Mouse (Mus musculus) limb, embryonic 10.5 days (tissue): ENCODE measurements at regions not wholly inside any gene's neighbourhood (a gene's known extent, or its start where the extent isn't known, plus 50 kb on each side); places are given as distances from the start of the nearest gene placed in this dataset.
"Not testable (repeated sequence)": the region's sequence is repeated elsewhere in the genome, so short reads cannot be mapped to it uniquely, and the experiment has no call there.

Source experiments
- DNase-seq: peaks from one replicate; pipeline ENCODE4 v3.0.0-alpha.2; 2017; ENCODE audit warnings: low spot score
- H3K27ac ChIP-seq: fragments of 300-500 bp; sonication (generic); 2 replicates; pipeline ENCODE4 v1.5.1; 2016; ENCODE audit warnings: mild to moderate bottlenecking
- H3K27me3 ChIP-seq: fragments of 300-500 bp; sonication (generic); 2 replicates; pipeline ENCODE4 v1.6.1; 2016; ENCODE audit warnings: low read depth, mild to moderate bottlenecking; ENCODE audit not compliant: poor library complexity, severe bottlenecking
- H3K36me3 ChIP-seq: fragments of 300-500 bp; sonication (generic); 2 replicates; pipeline ENCODE4 v1.6.1; 2016; ENCODE audit warnings: mild to moderate bottlenecking, moderate library complexity
- H3K4me1 ChIP-seq: fragments of 300-500 bp; sonication (generic); 2 replicates; pipeline ENCODE4 v1.6.1; 2016
- H3K4me3 ChIP-seq: fragments of 300-500 bp; sonication (generic); 2 replicates; pipeline ENCODE4 v1.5.1; 2016; ENCODE audit warnings: mild to moderate bottlenecking, moderate library complexity
- H3K9me3 ChIP-seq: fragments of 300-500 bp; sonication (generic); replicated peaks from 2 replicates; pipeline ENCODE4 v1.6.1; 2016; ENCODE audit warnings: mild to moderate bottlenecking
- WGBS: fragments of 180-500 bp; shearing (Covaris S2); methylation state at CpG from one replicate; pipeline ENCODE4 v1.1.7; 2016; 5-methylcytosine and 5-hydroxymethylcytosine counted together

DNA sequence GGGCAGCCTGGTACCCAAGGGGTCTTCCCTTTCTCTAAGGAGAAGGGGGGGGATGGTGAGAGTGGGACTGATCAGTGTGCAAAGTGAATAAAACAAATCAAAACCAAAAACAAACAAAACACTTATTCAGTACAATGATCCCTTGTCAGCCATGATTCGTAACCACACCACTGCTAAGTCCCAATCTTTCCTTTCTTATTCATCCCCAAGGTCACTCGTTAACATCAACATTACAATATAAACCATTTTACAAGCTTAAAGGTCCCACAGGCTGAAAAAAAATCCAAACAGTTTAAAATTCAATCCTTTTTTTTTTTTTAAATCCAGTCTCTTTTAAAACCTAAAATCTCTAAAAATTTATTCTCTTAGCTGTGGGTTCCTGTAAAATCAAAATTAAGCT is 287.1 kb upstream of the Tgfbr2 start:
- WGBS = 95% methylated on average over 2 of the region's 2 CpGs
- Histone ChIP-seq H3K27me3 (no peaks in the 10 kb centered on the region), H3K36me3 (no peaks in the 10 kb centered on the region), H3K4me3 (no peak overlapping the region), H3K4me1 (0 out of 2 replicates have a peak, but pooled peaks cover under 1% of the 10 kb centered on the region), H3K27ac (no peak overlapping the region), H3K9me3 (no peaks in the 10 kb centered on the region)
- no peak for DNase-seq

DNA sequence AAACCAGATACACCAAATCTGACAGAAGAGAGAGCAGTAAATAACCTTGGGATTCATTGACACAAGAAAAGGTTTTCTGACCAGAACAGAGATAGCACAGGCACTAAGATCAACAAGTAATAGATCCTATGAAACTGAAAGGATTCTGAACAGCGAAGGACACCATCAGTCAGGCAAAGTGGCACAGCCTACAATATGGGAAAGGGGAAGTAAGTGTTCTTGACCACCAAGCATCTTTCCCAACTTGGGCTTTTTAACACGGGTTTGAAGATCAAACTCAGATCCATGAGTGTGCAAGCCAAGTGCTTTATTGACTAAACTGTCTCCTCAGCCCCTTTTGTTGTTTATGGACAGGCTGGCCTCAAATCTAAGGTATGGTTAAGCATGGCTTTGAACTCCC is 284.9 kb upstream of the Tgfbr2 start:
- Histone ChIP-seq H3K4me1 (0 out of 2 replicates have a peak, but pooled peaks cover 5% of the 10 kb centered on the region), H3K27me3 (no peaks in the 10 kb centered on the region), H3K36me3 (no peaks in the 10 kb centered on the region), H3K4me3 (no peak overlapping the region), H3K9me3 (no peaks in the 10 kb centered on the region), H3K27ac (no peak overlapping the region)
- DNase-seq = no peak
- WGBS = 84% methylated on average over 2 of the region's 2 CpGs

GRCm38 (mm10) chr9:116452050-116452449 is 276.9 kb upstream of the Tgfbr2 start:
- H3K4me3 ChIP-seq = no peak overlapping the region
- H3K27me3 ChIP-seq = no peaks in the 10 kb centered on the region
- H3K36me3 ChIP-seq = no peaks in the 10 kb centered on the region
- 0 out of 2 replicates have a peak, but pooled peaks cover 3% of the 10 kb centered on the region for H3K4me1 ChIP-seq
- no peak for DNase-seq
- 95% methylated on average over 4 of the region's 4 CpGs for WGBS
- H3K9me3 ChIP-seq = no peaks in the 10 kb centered on the region
- H3K27ac ChIP-seq = no peak overlapping the region

GRCm38 (mm10) chr9:116450829-116451228 is 275.7 kb upstream of the Tgfbr2 start:
- H3K27ac ChIP-seq = no peak overlapping the region
- no peak overlapping the region for H3K4me3 ChIP-seq

GRCm38 (mm10) chr9:116447734-116448133 is 272.6 kb upstream of the Tgfbr2 start:
- no peaks in the 10 kb centered on the region for H3K27me3 ChIP-seq
- H3K9me3 ChIP-seq = no peaks in the 10 kb centered on the region
- no peaks in the 10 kb centered on the region for H3K36me3 ChIP-seq
- H3K4me1 ChIP-seq = no peaks in the 10 kb centered on the region
- H3K27ac ChIP-seq = no peak overlapping the region
- 83% methylated on average over 6 of the region's 6 CpGs for WGBS
- no peak for DNase-seq
- no peak overlapping the region for H3K4me3 ChIP-seq

More at GRCm38 (mm10) chr9:116450829-116451228, 275.7 kb upstream of the Tgfbr2 start:
- 92% methylated on average over 4 of the region's 4 CpGs for WGBS
- no peaks in the 10 kb centered on the region for H3K36me3 ChIP-seq
- no peak for DNase-seq
- H3K27me3 ChIP-seq = no peaks in the 10 kb centered on the region
- H3K4me1 ChIP-seq = no peaks in the 10 kb centered on the region
- H3K9me3 ChIP-seq = no peaks in the 10 kb centered on the region

- H3K9me3 ChIP-seq = no peaks in the 10 kb centered on the region
- no peak overlapping the region for H3K4me3 ChIP-seq
- 78% methylated on average over 1 of the region's 1 CpGs for WGBS
- H3K27ac ChIP-seq = no peak overlapping the region
- H3K4me1 ChIP-seq = no peaks in the 10 kb centered on the region
- H3K36me3 ChIP-seq = no peaks in the 10 kb centered on the region
- no peaks in the 10 kb centered on the region for H3K27me3 ChIP-seq
- no peak for DNase-seq
These were observed 263.4 kb upstream of the Tgfbr2 start for GRCm38 (mm10) chr9:116438580-116438979.

- H3K9me3 ChIP-seq = no peaks in the 10 kb centered on the region
- no peak for DNase-seq
- H3K4me1 ChIP-seq = peaks cover under 1% of the 10 kb centered on the region; the same call in 1 of the 2 replicates
- H3K36me3 ChIP-seq = no peaks in the 10 kb centered on the region
- H3K27me3 ChIP-seq = no peaks in the 10 kb centered on the region
- 87% methylated on average over 1 of the region's 1 CpGs for WGBS
- H3K4me3 ChIP-seq = no peak overlapping the region
- no peak overlapping the region for H3K27ac ChIP-seq
These were observed 259.3 kb upstream of the Tgfbr2 start for GRCm38 (mm10) chr9:116434414-116434813.

GRCm38 (mm10) chr9:116429061-116429460 is 253.9 kb upstream of the Tgfbr2 start:
- peak overlapping the region; percentile 82 for H3K27ac ChIP-seq
- H3K27me3 ChIP-seq = no peaks in the 10 kb centered on the region
- DNase-seq = no peak
- H3K4me1 ChIP-seq = peaks cover 28% of the 10 kb centered on the region
- WGBS = 84% methylated on average over 4 of the region's 4 CpGs
- H3K36me3 ChIP-seq = no peaks in the 10 kb centered on the region
- no peak overlapping the region for H3K4me3 ChIP-seq
- no peaks in the 10 kb centered on the region for H3K9me3 ChIP-seq

- peak; percentile 35 for DNase-seq
- Histone ChIP-seq H3K36me3 (no peaks in the 10 kb centered on the region), H3K9me3 (no peaks in the 10 kb centered on the region), H3K27ac (peak overlapping the region; percentile 82), H3K27me3 (no peaks in the 10 kb centered on the region), H3K4me3 (no peak overlapping the region), H3K4me1 (peaks cover 28% of the 10 kb centered on the region)
- WGBS = 44% methylated on average over 6 of the region's 6 CpGs
These were observed 253.3 kb upstream of the Tgfbr2 start for GRCm38 (mm10) chr9:116428475-116428874.

GRCm38 (mm10) chr9:116427278-116427677 is 252.1 kb upstream of the Tgfbr2 start:
- peak; percentile 31 for DNase-seq
- WGBS = 53% methylated on average over 6 of the region's 6 CpGs
- H3K9me3 ChIP-seq = no peaks in the 10 kb centered on the region
- H3K4me3 ChIP-seq = no peak overlapping the region
- peak overlapping the region; percentile 82; the same call in 1 of the 2 replicates for H3K27ac ChIP-seq
- no peaks in the 10 kb centered on the region for H3K27me3 ChIP-seq
- H3K36me3 ChIP-seq = no peaks in the 10 kb centered on the region
- H3K4me1 ChIP-seq = peaks cover 28% of the 10 kb centered on the region

- peak; percentile 90 for DNase-seq
- WGBS = 53% methylated on average over 19 of the region's 19 CpGs
These were observed 251.3 kb upstream of the Tgfbr2 start for GRCm38 (mm10) chr9:116426269-116426999.

DNA sequence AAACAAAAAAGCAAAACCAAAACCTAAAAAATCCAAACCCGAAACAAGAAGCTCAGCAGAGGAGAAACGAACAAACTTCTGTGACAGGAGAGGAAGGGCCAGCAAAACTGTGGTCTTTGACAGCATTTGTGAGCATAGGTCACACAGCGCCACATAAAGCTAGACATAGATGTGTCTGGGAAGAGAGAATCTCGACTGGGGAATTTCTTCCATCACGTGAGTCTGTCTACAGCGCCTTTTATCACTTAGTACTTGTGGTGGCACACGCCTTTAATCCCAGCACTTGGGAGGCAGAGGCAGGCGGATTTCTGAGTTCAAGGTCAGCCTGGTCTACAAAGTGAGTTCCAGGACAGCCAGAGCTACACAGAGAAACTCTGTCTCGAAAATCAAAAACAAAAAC is 250.2 kb upstream of the Tgfbr2 start:
- H3K27me3 ChIP-seq, H3K27ac ChIP-seq, DNase-seq, H3K4me3 ChIP-seq, H3K36me3 ChIP-seq, H3K9me3 ChIP-seq: not testable (repeated sequence)
- WGBS = 88% methylated on average over 9 of the region's 9 CpGs
- peaks cover 28% of the 10 kb centered on the region for H3K4me1 ChIP-seq

More at GRCm38 (mm10) chr9:116426269-116426999, 251.3 kb upstream of the Tgfbr2 start:
- Histone ChIP-seq H3K4me3 (no peak overlapping the region), H3K27ac (0 out of 2 replicates have a peak overlapping the region, but pooled peaks have one; percentile 82), H3K9me3 (no peaks in the 10 kb centered on the region), H3K27me3 (no peaks in the 10 kb centered on the region), H3K4me1 (peaks cover 28% of the 10 kb centered on the region), H3K36me3 (no peaks in the 10 kb centered on the region)

GRCm38 (mm10) chr9:116415021-116415420 is 239.9 kb upstream of the Tgfbr2 start:
- no peak overlapping the region for H3K27ac ChIP-seq
- no peak overlapping the region for H3K4me3 ChIP-seq
- DNase-seq = no peak
- H3K36me3 ChIP-seq = no peaks in the 10 kb centered on the region
- 87% methylated on average over 4 of the region's 4 CpGs for whole genome bisulfite sequencing
- peaks cover 2% of the 10 kb centered on the region; the same call in 1 of the 2 replicates for H3K4me1 ChIP-seq
- no peaks in the 10 kb centered on the region for H3K9me3 ChIP-seq
- H3K27me3 ChIP-seq = no peaks in the 10 kb centered on the region
